Mouse (Mus musculus) midbrain, embryonic 16.5 days (tissue): ENCODE measurements around the gene C1qtnf5. TPM values are rescaled to one million over a fixed set of nuclear protein-coding genes. Genes with fewer than 3 reads are reported as not detected.

ENCODE experiments used
- ATAC-seq: fragments of 200-750 bp; cut with Nextera tagmentation; 2 replicates; pipeline ENCODE4 v1.8.0; 2017; ENCODE audit warnings: moderate TSS enrichment
- H3K27ac ChIP-seq: fragments of 300-500 bp; sonication (generic); 2 replicates; pipeline ENCODE4 v1.5.1; 2014; ENCODE audit warnings: mild to moderate bottlenecking, low read length, mixed read lengths
- H3K27me3 ChIP-seq: fragments of 300-500 bp; sonication (generic); 2 replicates; pipeline ENCODE4 v1.6.1; 2014; ENCODE audit warnings: low read depth, low read length, mixed read lengths; ENCODE audit not compliant: control insufficient read depth, insufficient read depth
- H3K36me3 ChIP-seq: fragments of 300-500 bp; sonication (generic); 2 replicates; pipeline ENCODE4 v1.6.1; 2014; ENCODE audit warnings: mild to moderate bottlenecking, low read length, moderate library complexity, mixed read lengths; ENCODE audit not compliant: control insufficient read depth, insufficient read depth
- H3K4me1 ChIP-seq: fragments of 300-500 bp; sonication (generic); 2 replicates; pipeline ENCODE4 v1.6.1; 2014; ENCODE audit warnings: mild to moderate bottlenecking, low read length, mixed read lengths; ENCODE audit not compliant: control insufficient read depth, insufficient read depth
- H3K4me2 ChIP-seq: fragments of 300-500 bp; sonication (generic); 2 replicates; pipeline ENCODE4 v1.6.1; 2014; ENCODE audit warnings: mild to moderate bottlenecking, low read length, mixed read lengths
- H3K4me3 ChIP-seq: fragments of 300-500 bp; sonication (generic); 2 replicates; pipeline ENCODE4 v1.5.1; 2014; ENCODE audit warnings: low read depth, mild to moderate bottlenecking, low read length, moderate library complexity, mixed read lengths
- H3K9ac ChIP-seq: fragments of 300-500 bp; sonication (generic); 2 replicates; pipeline ENCODE4 v1.6.1; 2014; ENCODE audit warnings: low read depth, low read length, mixed read lengths
- H3K9me3 ChIP-seq: fragments of 300-500 bp; sonication (generic); replicated peaks from 2 replicates; pipeline ENCODE4 v1.6.1; 2014; ENCODE audit warnings: mild to moderate bottlenecking, low read length, mixed read lengths; ENCODE audit not compliant: control insufficient read depth, poor library complexity, severe bottlenecking
- WGBS: fragments of 180-500 bp; shearing (Covaris S2); extraction: QIAGEN DNeasy Blood & Tissue Kit; methylation state at CpG from one replicate; pipeline ENCODE4 v1.1.7; 2014; 5-methylcytosine and 5-hydroxymethylcytosine counted together
- polyA plus RNA-seq: library from polyadenylated mRNA; unstranded; fragments of >200 nt; fragmentation: Nextera tagmentation; extraction: Ambion mirVana; gene quantifications from 2 replicates; pipeline ENCODE4 v1.2.1, GENCODE M21; 2015

C1qtnf5 gene
- polyA plus RNA-seq, 1 experiment from 2014 or later = 5.5 TPM

- H3K4me3 ChIP-seq = no peak overlapping the region
- no peak overlapping the region for H3K9ac ChIP-seq
- no peaks in the 10 kb centered on the region for H3K9me3 ChIP-seq
- H3K36me3 ChIP-seq = peaks cover 7% of the 10 kb centered on the region; the same call in 1 of the 2 replicates
- no peaks in the 10 kb centered on the region for H3K27me3 ChIP-seq
- ATAC-seq = no peak
- H3K4me2 ChIP-seq = no peak overlapping the region
- H3K4me1 ChIP-seq = no peaks in the 10 kb centered on the region
- no peak overlapping the region for H3K27ac ChIP-seq
Observed at GRCm38 (mm10) chr9:44144718-44145060, 37.6 kb downstream of the C1qtnf5 start.

DNA sequence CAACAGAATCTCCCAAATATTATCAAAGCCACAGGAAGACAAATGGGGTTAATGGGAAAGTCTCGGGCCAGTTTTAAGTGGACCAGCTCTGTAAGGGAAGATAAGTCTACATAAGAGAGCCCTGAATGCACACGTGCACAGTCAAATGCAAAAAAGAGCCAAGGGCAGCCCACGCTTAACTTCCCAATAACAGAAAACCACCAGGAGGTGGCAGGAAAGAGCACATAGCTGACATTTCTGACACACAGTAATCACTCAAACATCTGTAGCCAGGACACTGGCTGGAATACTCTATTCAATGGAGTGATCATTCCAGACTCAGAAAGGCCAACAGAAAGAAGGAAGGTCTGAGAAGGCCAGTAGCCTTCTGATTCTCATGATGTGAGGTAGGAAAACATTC, 40.2 kb downstream of the C1qtnf5 start:
- 50% methylated on average over 3 of the region's 3 CpGs for WGBS
- Histone ChIP-seq H3K4me3 (no peak overlapping the region), H3K4me2 (no peak overlapping the region), H3K27ac (no peak overlapping the region), H3K27me3 (no peaks in the 10 kb centered on the region), H3K9ac (no peak overlapping the region), H3K4me1 (no peaks in the 10 kb centered on the region), H3K36me3 (peaks cover 16% of the 10 kb centered on the region), H3K9me3 (no peaks in the 10 kb centered on the region)
- no peak for ATAC-seq

Other genes starting within 250 kb of the C1qtnf5 start
- 2.9 and 6.4 TPM in 2 replicates for gene Thy1, start 63.9 kb upstream of the C1qtnf5 start, polyA plus RNA-seq
- 6.7 and 9.7 TPM in 2 replicates for gene Usp2, start 40.2 kb upstream of the C1qtnf5 start, polyA plus RNA-seq
- 0.15 and 0.16 TPM in 2 replicates for gene Mfrp, start 5.5 kb upstream of the C1qtnf5 start, polyA plus RNA-seq
- 0.10 and 0.15 TPM in 2 replicates for gene Gm49380, start 6.3 kb downstream of the C1qtnf5 start, polyA plus RNA-seq
- 25.6 and 26.0 TPM in 2 replicates for gene Rnf26, start 6.3 kb downstream of the C1qtnf5 start, polyA plus RNA-seq
- 9.6 and 10.5 TPM in 2 replicates for gene Mcam, start 27.2 kb downstream of the C1qtnf5 start, polyA plus RNA-seq
- 21.7 and 26.5 TPM in 2 replicates for gene Cbl, start 126.8 kb downstream of the C1qtnf5 start, polyA plus RNA-seq
- 1.5 TPM in 1 of 2 replicates, not detected in the other for gene Ccdc153, start 133.4 kb downstream of the C1qtnf5 start, polyA plus RNA-seq
- gene Pdzd3, start 144.2 kb downstream of the C1qtnf5 start, polyA plus RNA-seq = 0.72 and 0.82 TPM in 2 replicates
- gene Nlrx1, start 161.4 kb downstream of the C1qtnf5 start, polyA plus RNA-seq = 5.1 and 6.1 TPM in 2 replicates
- 29.7 and 33.9 TPM in 2 replicates for gene Abcg4, start 181.4 kb downstream of the C1qtnf5 start, polyA plus RNA-seq
- gene Hinfp, start 198.4 kb downstream of the C1qtnf5 start, polyA plus RNA-seq = 28.7 and 30.0 TPM in 2 replicates
- 22.3 and 24.8 TPM in 2 replicates for gene C2cd2l, start 213.0 kb downstream of the C1qtnf5 start, polyA plus RNA-seq
- gene Dpagt1, start 218.8 kb downstream of the C1qtnf5 start, polyA plus RNA-seq = 36.1 and 39.6 TPM in 2 replicates
- 112 and 124 TPM in 2 replicates for gene H2afx, start 227.4 kb downstream of the C1qtnf5 start, polyA plus RNA-seq
- gene Hmbs, start 237.0 kb downstream of the C1qtnf5 start, polyA plus RNA-seq = 54.7 and 56.2 TPM in 2 replicates